Comparison of ENCODE assay signal across 16 mouse cellular contexts in genomic region chr13:65243273-65243672, GRCm38 (mm10). TPM values are rescaled to one million over a fixed set of nuclear protein-coding genes. Genes with fewer than 3 reads are reported as not detected.
DNase-seq lines count a peak whose midpoint lies in the region; ATAC-seq lines count a peak whose summit lies in the region.
"Had no signal": no experiment of that assay in that cellular context is flagged by ENCODE, and none has a peak within 500 bp of the region (broad histone marks: within the 10 kb centered on the region; RNA-seq: fewer than 3 reads in every experiment).

No protein-coding gene starts in this region.

- peaks cover 7% of the 10 kb centered on the region; the same call in 1 of the 2 replicates for H3K9me3 ChIP-seq in liver, embryonic 11.5 days (ENCODE audit: control insufficient read depth, low read length)

- H3K4me1 ChIP-seq in liver, embryonic 11.5 days (replicated peaks; ENCODE audit: control insufficient read depth, insufficient read depth, low read length), result peaks cover 7% of the 10 kb centered on the region; the same call in 1 of the 2 replicates

- ATAC-seq in liver, embryonic 11.5 days (replicated peaks; ENCODE audit: low FRiP score), result no peak
- 0 out of 2 replicates have a peak, but pooled peaks have one; percentile 7 for ATAC-seq in megakaryocyte, adult 5-6 weeks (ENCODE audit: poor library complexity, severe bottlenecking)
- ATAC-seq: forebrain, embryonic 14.5 days; midbrain, embryonic 15.5 days had no signal

- 90% methylated on average over 4 of the region's 4 CpGs for WGBS in liver, embryonic 11.5 days

- H3K36me3 ChIP-seq in liver, embryonic 11.5 days (ENCODE audit: control insufficient read depth, insufficient read depth, low read length), result peaks cover 14% of the 10 kb centered on the region

- 0 out of 2 replicates have a peak overlapping the region, but pooled peaks have one; percentile 89 for H3K4me3 ChIP-seq in liver, embryonic 11.5 days (ENCODE audit: low read depth, low read length)
- H3K4me3 ChIP-seq: midbrain, embryonic 15.5 days had no signal

- H3K27ac ChIP-seq in liver, embryonic 11.5 days (ENCODE audit: low read depth, low read length), result no peak overlapping the region
- H3K27ac ChIP-seq: embryonic facial prominence, embryonic 13.5 days; hindbrain, embryonic 10.5 days; midbrain, embryonic 15.5 days had no signal

- no peak for DNase-seq in liver, embryonic 11.5 days (ENCODE audit: low spot score)
- DNase-seq in liver, result no peak
- DNase-seq in CD4-positive helper T cell, adult 2 months (ENCODE audit: low read depth, low spot score), result peak; percentile 46
- peak; percentile 50 for DNase-seq in R1 (ENCODE audit: low read depth, low spot score)
- DNase-seq in frontal cortex, postnatal 25 days (ENCODE audit: low spot score in 2 of 2), result no peak
- no peak for DNase-seq in neural tube, embryonic 10.5 days (ENCODE audit: extremely low spot score, low spot score)
- DNase-seq: adrenal gland, postnatal 25 days; cerebellum, adult 9-10 months; heart, adult 18-20 months; kidney, adult 8-10 months had no signal

- H3K4me2 ChIP-seq in liver, embryonic 11.5 days, result no peak overlapping the region

- no peaks in the 10 kb centered on the region for H3K27me3 ChIP-seq in liver, embryonic 11.5 days (replicated peaks; ENCODE audit: control insufficient read depth, insufficient read depth, low read length)
- H3K27me3 ChIP-seq: embryonic facial prominence, embryonic 13.5 days; midbrain, embryonic 15.5 days had no signal

- H3K9ac ChIP-seq in liver, embryonic 11.5 days (ENCODE audit: low read depth, low read length), result no peak overlapping the region
- H3K9ac ChIP-seq: embryonic facial prominence, embryonic 13.5 days; midbrain, embryonic 15.5 days had no signal

RNA-seq across cellular contexts. Expression of gene Gm10775, which starts 16.1 kb away (rescaled TPM):
- polyA plus RNA-seq in liver, embryonic 11.5 days (2014; fragmentation: Nextera tagmentation; extraction: Ambion mirVana), result not detected in 2 replicates
- total RNA-seq in megakaryocyte, adult 5-6 weeks (2015), result not detected in 2 replicates
- not detected in 2 replicates for total RNA-seq in megakaryocyte, adult 5-6 weeks (2017)
- total RNA-seq: adrenal gland, postnatal 25 days; heart, adult 18-20 months had no signal
- polyA plus RNA-seq: embryonic facial prominence, embryonic 13.5 days; hindbrain, embryonic 10.5 days; liver, embryonic 16.5 days had no signal

RNA-seq across cellular contexts. Expression of gene Zfp369, which starts 35.3 kb away (rescaled TPM):
- 11.3 and 11.4 TPM in 2 replicates for polyA plus RNA-seq in liver, embryonic 11.5 days (2014; fragmentation: Nextera tagmentation; extraction: Ambion mirVana)
- total RNA-seq in megakaryocyte, adult 5-6 weeks (2015), result 14.7 and 20.3 TPM in 2 replicates
- 24.2 and 26.3 TPM in 2 replicates for total RNA-seq in megakaryocyte, adult 5-6 weeks (2017)

RNA-seq across cellular contexts. Expression of gene Nlrp4f, which starts 37.5 kb away (rescaled TPM):
- not detected in 2 replicates for polyA plus RNA-seq in liver, embryonic 11.5 days (2014; fragmentation: Nextera tagmentation; extraction: Ambion mirVana)
- total RNA-seq in megakaryocyte, adult 5-6 weeks (2015), result not detected in 2 replicates
- not detected in 2 replicates for total RNA-seq in megakaryocyte, adult 5-6 weeks (2017)
- total RNA-seq: heart, adult 18-20 months had no signal
- polyA plus RNA-seq: forebrain, embryonic 14.5 days; liver, embryonic 16.5 days had no signal

Comparison
In these comparisons a context has a peak if more than half of its experiments do, and no peak if none do; other contexts are left out.
1. DNase-seq: peak in CD4-positive helper T cell, adult 2 months (single experiment) and R1 (single experiment); none in liver, embryonic 11.5 days (single experiment), liver (single experiment), frontal cortex, postnatal 25 days (0 of 2) and neural tube, embryonic 10.5 days (single experiment).